Mouse (Mus musculus) myocyte (in vitro differentiated cells): ENCODE results near the gene Klf11.

Source experiments
- MAX ChIP-seq: IDR thresholded peaks from one replicate; pipeline ENCODE4 v1.6.1; 2011; ENCODE audit warnings: low read depth, mild to moderate bottlenecking, control low read depth
- POLR2A ChIP-seq: IDR thresholded peaks from one replicate; pipeline ENCODE4 v1.6.1; 2011; ENCODE audit warnings: low read depth, mild to moderate bottlenecking, control low read depth, moderate library complexity; ENCODE audit not compliant: insufficient read length
- TCF3 ChIP-seq: IDR thresholded peaks from one replicate; pipeline ENCODE4 v1.6.1; 2011; ENCODE audit warnings: low read depth, control low read depth; ENCODE audit not compliant: insufficient read length

- TF ChIP-seq TCF3 (no peak), MAX (no peak), POLR2A (no peak)
These were observed 10.0 kb downstream of the Klf11 start for GRCm38 (mm10) chr12:24661100-24661499.
